Mouse (Mus musculus): ENCODE data around the gene Abca1. TPM values are rescaled to one million over a fixed set of nuclear protein-coding genes. Genes with fewer than 3 reads are reported as not detected.

Abca1 gene
- total and polyA plus RNA-seq, 3 experiments: 4.2 to 23.5 (median 13.1) TPM

- DNase-seq: no peak
- TF ChIP-seq EP300 (IDR thresholded peaks at IDR 0.05; ENCODE audit: insufficient read depth, low read depth, low read length) (no peak), POLR2A (IDR thresholded peaks at IDR 0.05; ENCODE audit: insufficient read depth, low read depth, low read length) (no peak), CTCF (IDR thresholded peaks at IDR 0.05) (no peak)
- H3K27ac ChIP-seq: no peak overlapping the region
- H3K27me3 ChIP-seq (ENCODE audit: control insufficient read depth, insufficient read depth, low read length): no peaks in the 10 kb centered on the region
- 65% methylated on average over 10 of the region's 10 CpGs for WGBS
- intact Hi-C loops (cut with DNase I): loop anchor here (2.0 kb wide), 1 partner anchor 19 kb away; no protein-coding TSS in a partner anchor
- no peaks in the 10 kb centered on the region for H3K79me2 ChIP-seq (replicated peaks; ENCODE audit: control insufficient read depth, insufficient read depth, low read length)
- H3K9ac ChIP-seq (ENCODE audit: low read depth, low read length): no peak overlapping the region
- H3K36me3 ChIP-seq (ENCODE audit: control insufficient read depth, insufficient read depth, low read length): peaks cover 4% of the 10 kb centered on the region; the same call in 1 of the 2 replicates
- peaks cover 9% of the 10 kb centered on the region for H3K4me1 ChIP-seq (ENCODE audit: control insufficient read depth, insufficient read depth, low read length)
- no peak overlapping the region for H3K4me3 ChIP-seq
Measured at GRCm38 (mm10) chr4:53179308-53179820, 19.7 kb upstream of the Abca1 start.

- Histone ChIP-seq H3K79me2 (replicated peaks; ENCODE audit: control insufficient read depth, insufficient read depth, low read length) (no peaks in the 10 kb centered on the region), H3K9ac (ENCODE audit: low read depth, low read length) (no peak overlapping the region), H3K4me1 (ENCODE audit: control insufficient read depth, insufficient read depth, low read length) (peaks cover 9% of the 10 kb centered on the region), H3K36me3 (ENCODE audit: control insufficient read depth, insufficient read depth, low read length) (peaks cover 4% of the 10 kb centered on the region; the same call in 1 of the 2 replicates), H3K4me3 (no peak overlapping the region), H3K27me3 (ENCODE audit: control insufficient read depth, insufficient read depth, low read length) (no peaks in the 10 kb centered on the region), H3K27ac (no peak overlapping the region)
- 67% methylated on average over 7 of the region's 7 CpGs for WGBS
- DNase-seq: no peak
- intact Hi-C loops (cut with DNase I): loop anchor here (2.0 kb wide), 1 partner anchor 18 kb away; no protein-coding TSS in a partner anchor
- TF ChIP-seq EP300 (IDR thresholded peaks at IDR 0.05; ENCODE audit: insufficient read depth, low read depth, low read length): no peak
- no peak for TF ChIP-seq CTCF (IDR thresholded peaks at IDR 0.05)
- TF ChIP-seq POLR2A (IDR thresholded peaks at IDR 0.05; ENCODE audit: insufficient read depth, low read depth, low read length): no peak
Measured at GRCm38 (mm10) chr4:53178489-53178888, 18.8 kb upstream of the Abca1 start.

GRCm38 (mm10) chr4:53177696-53178095, 18.0 kb upstream of the Abca1 start:
- intact Hi-C loops (cut with DNase I): loop anchor here (2.0 kb wide), 1 partner anchor 17 kb away; no protein-coding TSS in a partner anchor
- Histone ChIP-seq H3K79me2 (replicated peaks; ENCODE audit: control insufficient read depth, insufficient read depth, low read length) (no peaks in the 10 kb centered on the region), H3K27ac (no peak overlapping the region), H3K4me3 (no peak overlapping the region), H3K9ac (ENCODE audit: low read depth, low read length) (no peak overlapping the region), H3K4me1 (ENCODE audit: control insufficient read depth, insufficient read depth, low read length) (peaks cover 9% of the 10 kb centered on the region), H3K36me3 (ENCODE audit: control insufficient read depth, insufficient read depth, low read length) (peaks cover 4% of the 10 kb centered on the region; the same call in 1 of the 2 replicates), H3K27me3 (ENCODE audit: control insufficient read depth, insufficient read depth, low read length) (no peaks in the 10 kb centered on the region)
- DNase-seq: no peak
- 90% methylated on average over 8 of the region's 8 CpGs for WGBS
- TF ChIP-seq CTCF (IDR thresholded peaks at IDR 0.05) (no peak), EP300 (IDR thresholded peaks at IDR 0.05; ENCODE audit: insufficient read depth, low read depth, low read length) (no peak), POLR2A (IDR thresholded peaks at IDR 0.05; ENCODE audit: insufficient read depth, low read depth, low read length) (no peak)

GRCm38 (mm10) chr4:53174906-53175305, 15.2 kb upstream of the Abca1 start:
- intact Hi-C loops (cut with DNase I): no loop called here
- H3K4me3 ChIP-seq: no peak overlapping the region
- TF ChIP-seq CTCF (IDR thresholded peaks at IDR 0.05) (no peak), POLR2A (IDR thresholded peaks at IDR 0.05; ENCODE audit: insufficient read depth, low read depth, low read length) (no peak), EP300 (IDR thresholded peaks at IDR 0.05; ENCODE audit: insufficient read depth, low read depth, low read length) (no peak)
- 87% methylated on average over 7 of the region's 7 CpGs for WGBS
- H3K27me3 ChIP-seq (ENCODE audit: control insufficient read depth, insufficient read depth, low read length): no peaks in the 10 kb centered on the region
- peaks cover 3% of the 10 kb centered on the region; the same call in 1 of the 2 replicates for H3K36me3 ChIP-seq (ENCODE audit: control insufficient read depth, insufficient read depth, low read length)
- peaks cover 7% of the 10 kb centered on the region for H3K4me1 ChIP-seq (ENCODE audit: control insufficient read depth, insufficient read depth, low read length)
- no peak overlapping the region for H3K27ac ChIP-seq
- no peak for DNase-seq
- no peak overlapping the region for H3K9ac ChIP-seq (ENCODE audit: low read depth, low read length)
- H3K79me2 ChIP-seq (replicated peaks; ENCODE audit: control insufficient read depth, insufficient read depth, low read length): no peaks in the 10 kb centered on the region

- H3K36me3 ChIP-seq (ENCODE audit: control insufficient read depth, insufficient read depth, low read length): no peaks in the 10 kb centered on the region
- H3K9ac ChIP-seq (ENCODE audit: low read depth, low read length): no peak overlapping the region
- TF ChIP-seq CTCF (IDR thresholded peaks at IDR 0.05) (no peak), EP300 (IDR thresholded peaks at IDR 0.05; ENCODE audit: insufficient read depth, low read depth, low read length) (no peak), POLR2A (IDR thresholded peaks at IDR 0.05; ENCODE audit: insufficient read depth, low read depth, low read length) (no peak)
- 79% methylated on average over 2 of the region's 2 CpGs for WGBS
- H3K27me3 ChIP-seq (ENCODE audit: control insufficient read depth, insufficient read depth, low read length): no peaks in the 10 kb centered on the region
- DNase-seq: no peak
- no peaks in the 10 kb centered on the region for H3K4me1 ChIP-seq (ENCODE audit: control insufficient read depth, insufficient read depth, low read length)
- no peak overlapping the region for H3K4me3 ChIP-seq
- no peak overlapping the region for H3K27ac ChIP-seq
- H3K79me2 ChIP-seq (replicated peaks; ENCODE audit: control insufficient read depth, insufficient read depth, low read length): no peaks in the 10 kb centered on the region
- intact Hi-C loops (cut with DNase I): no loop called here
Measured at GRCm38 (mm10) chr4:53170403-53170802, 10.7 kb upstream of the Abca1 start.

- WGBS: 75% methylated on average over 6 of the region's 25 CpGs
- TF ChIP-seq EP300 (IDR thresholded peaks at IDR 0.05; ENCODE audit: insufficient read depth, low read depth, low read length): no peak
- TF ChIP-seq POLR2A (IDR thresholded peaks at IDR 0.05; ENCODE audit: insufficient read depth, low read depth, low read length): no peak
- no peak for TF ChIP-seq CTCF (IDR thresholded peaks at IDR 0.05)
- DNase-seq: no peak
- peaks cover 3% of the 10 kb centered on the region for H3K4me1 ChIP-seq (ENCODE audit: control insufficient read depth, insufficient read depth, low read length)
- no peak overlapping the region for H3K9ac ChIP-seq (ENCODE audit: low read depth, low read length)
- H3K36me3 ChIP-seq (ENCODE audit: control insufficient read depth, insufficient read depth, low read length): no peaks in the 10 kb centered on the region
- H3K4me3 ChIP-seq: no peak overlapping the region
- intact Hi-C loops (cut with DNase I): no loop called here
- H3K79me2 ChIP-seq (replicated peaks; ENCODE audit: control insufficient read depth, insufficient read depth, low read length): no peaks in the 10 kb centered on the region
- no peak overlapping the region for H3K27ac ChIP-seq
- H3K27me3 ChIP-seq (ENCODE audit: control insufficient read depth, insufficient read depth, low read length): no peaks in the 10 kb centered on the region
Measured at GRCm38 (mm10) chr4:53165231-53165630, 5.5 kb upstream of the Abca1 start.

Data from heart, adult 2 months (tissue).